Mouse (Mus musculus): ENCODE data around the gene Gabrb3. TPM values are rescaled to one million over a fixed set of nuclear protein-coding genes. Genes with fewer than 3 reads are reported as not detected.

Gene Gabrb3
- polyA plus RNA-seq, 1 experiment: 49.2 TPM

- Histone ChIP-seq H3K27me3 (ENCODE audit: control insufficient read depth, insufficient read depth, low read length) (no peaks in the 10 kb centered on the region), H3K27ac (ENCODE audit: insufficient read depth, low read length) (no peak overlapping the region), H3K4me1 (ENCODE audit: control insufficient read depth, insufficient read depth, low read length) (no peaks in the 10 kb centered on the region), H3K4me3 (replicated peaks; ENCODE audit: insufficient read depth, low read depth, low read length) (no peak overlapping the region)
- 6% methylated on average over 4 of the region's 4 CpGs for WGBS
- peak in 1 of 2 experiments; percentile 13 for DNase-seq
- no peak for TF ChIP-seq POLR2A (IDR thresholded peaks at IDR 0.05; ENCODE audit: borderline replicate concordance, insufficient read depth, low read length)
- TF ChIP-seq CTCF (IDR thresholded peaks at IDR 0.05; ENCODE audit: borderline replicate concordance, insufficient read depth, low read depth, low read length): no peak
Measured at GRCm38 (mm10) chr7:57491795-57492194, 72.3 kb downstream of the Gabrb3 start.

GRCm38 (mm10) chr7:57502809-57503208 is 83.3 kb downstream of the Gabrb3 start:
- H3K27ac ChIP-seq (ENCODE audit: insufficient read depth, low read length): no peak overlapping the region
- no peak for DNase-seq
- H3K27me3 ChIP-seq (ENCODE audit: control insufficient read depth, insufficient read depth, low read length): no peaks in the 10 kb centered on the region; the same call in 1 of the 2 replicates
- no peak overlapping the region for H3K4me3 ChIP-seq (replicated peaks; ENCODE audit: insufficient read depth, low read depth, low read length)
- no peaks in the 10 kb centered on the region for H3K4me1 ChIP-seq (ENCODE audit: control insufficient read depth, insufficient read depth, low read length)
- 69% methylated on average over 4 of the region's 4 CpGs for WGBS
- TF ChIP-seq CTCF (IDR thresholded peaks at IDR 0.05; ENCODE audit: borderline replicate concordance, insufficient read depth, low read depth, low read length) (no peak), POLR2A (IDR thresholded peaks at IDR 0.05; ENCODE audit: borderline replicate concordance, insufficient read depth, low read length) (no peak)

- Histone ChIP-seq H3K4me1 (ENCODE audit: control insufficient read depth, insufficient read depth, low read length) (no peaks in the 10 kb centered on the region), H3K27ac (ENCODE audit: insufficient read depth, low read length) (no peak overlapping the region), H3K4me3 (replicated peaks; ENCODE audit: insufficient read depth, low read depth, low read length) (no peak overlapping the region), H3K27me3 (ENCODE audit: control insufficient read depth, insufficient read depth, low read length) (peaks cover 3% of the 10 kb centered on the region; the same call in 1 of the 2 replicates)
- DNase-seq: no peak
- WGBS: 2% methylated on average over 72 of the region's 72 CpGs
- TF ChIP-seq CTCF (IDR thresholded peaks at IDR 0.05; ENCODE audit: borderline replicate concordance, insufficient read depth, low read depth, low read length): no peak
- TF ChIP-seq POLR2A (IDR thresholded peaks at IDR 0.05; ENCODE audit: borderline replicate concordance, insufficient read depth, low read length): no peak
Measured at GRCm38 (mm10) chr7:57508860-57509632, 89.6 kb downstream of the Gabrb3 start.

GRCm38 (mm10) chr7:57509681-57510141 is 90.2 kb downstream of the Gabrb3 start, which contains the start of gene Gabra5:
Gene Gabra5 (minus strand): TSS chr7:57510059.
- TF ChIP-seq CTCF (IDR thresholded peaks at IDR 0.05; ENCODE audit: borderline replicate concordance, insufficient read depth, low read depth, low read length) (no peak), POLR2A (IDR thresholded peaks at IDR 0.05; ENCODE audit: borderline replicate concordance, insufficient read depth, low read length) (no peak)
- Histone ChIP-seq H3K27ac (ENCODE audit: insufficient read depth, low read length) (no peak within 1 kb of the TSS), H3K4me1 (ENCODE audit: control insufficient read depth, insufficient read depth, low read length) (no peaks in the 10 kb centered on the region), H3K27me3 (ENCODE audit: control insufficient read depth, insufficient read depth, low read length) (peaks cover 3% of the 10 kb centered on the region; the same call in 1 of the 2 replicates), H3K4me3 (replicated peaks; ENCODE audit: insufficient read depth, low read depth, low read length) (no peak within 1 kb of the TSS)
- WGBS: 1% methylated on average over 59 of the region's 59 CpGs
- DNase-seq: peak in 1 of 2 experiments; percentile 18

GRCm38 (mm10) chr7:57512955-57513354 is 93.5 kb downstream of the Gabrb3 start:
- DNase-seq: peak; percentile 16 to 29
- H3K27ac ChIP-seq (ENCODE audit: insufficient read depth, low read length): no peak overlapping the region
- 21% methylated on average over 3 of the region's 3 CpGs for WGBS

GRCm38 (mm10) chr7:57529451-57529850 is 110.0 kb downstream of the Gabrb3 start:
- Histone ChIP-seq H3K27me3 (ENCODE audit: control insufficient read depth, insufficient read depth, low read length) (no peaks in the 10 kb centered on the region), H3K4me1 (ENCODE audit: control insufficient read depth, insufficient read depth, low read length) (no peaks in the 10 kb centered on the region), H3K4me3 (replicated peaks; ENCODE audit: insufficient read depth, low read depth, low read length) (no peak overlapping the region), H3K27ac (ENCODE audit: insufficient read depth, low read length) (no peak overlapping the region)
- no peak for TF ChIP-seq CTCF (IDR thresholded peaks at IDR 0.05; ENCODE audit: borderline replicate concordance, insufficient read depth, low read depth, low read length)
- no peak for TF ChIP-seq POLR2A (IDR thresholded peaks at IDR 0.05; ENCODE audit: borderline replicate concordance, insufficient read depth, low read length)
- no peak for DNase-seq
- WGBS: 81% methylated on average over 4 of the region's 4 CpGs

More at GRCm38 (mm10) chr7:57512955-57513354, 93.5 kb downstream of the Gabrb3 start:
- no peaks in the 10 kb centered on the region for H3K4me1 ChIP-seq (ENCODE audit: control insufficient read depth, insufficient read depth, low read length)
- H3K27me3 ChIP-seq (ENCODE audit: control insufficient read depth, insufficient read depth, low read length): peaks cover 3% of the 10 kb centered on the region; the same call in 1 of the 2 replicates
- TF ChIP-seq POLR2A (IDR thresholded peaks at IDR 0.05; ENCODE audit: borderline replicate concordance, insufficient read depth, low read length): no peak
- TF ChIP-seq CTCF (IDR thresholded peaks at IDR 0.05; ENCODE audit: borderline replicate concordance, insufficient read depth, low read depth, low read length): peak; percentile 25; the same call in 1 of the 2 replicates
- H3K4me3 ChIP-seq (replicated peaks; ENCODE audit: insufficient read depth, low read depth, low read length): no peak overlapping the region

- DNase-seq: no peak
- no peak overlapping the region for H3K27ac ChIP-seq (ENCODE audit: insufficient read depth, low read length)
Measured at GRCm38 (mm10) chr7:57529954-57530353, 110.5 kb downstream of the Gabrb3 start.

GRCm38 (mm10) chr7:57532676-57533075 is 113.2 kb downstream of the Gabrb3 start:
- TF ChIP-seq POLR2A (IDR thresholded peaks at IDR 0.05; ENCODE audit: borderline replicate concordance, insufficient read depth, low read length): no peak
- no peak for TF ChIP-seq CTCF (IDR thresholded peaks at IDR 0.05; ENCODE audit: borderline replicate concordance, insufficient read depth, low read depth, low read length)
- Histone ChIP-seq H3K4me3 (replicated peaks; ENCODE audit: insufficient read depth, low read depth, low read length) (no peak overlapping the region), H3K4me1 (ENCODE audit: control insufficient read depth, insufficient read depth, low read length) (no peaks in the 10 kb centered on the region), H3K27me3 (ENCODE audit: control insufficient read depth, insufficient read depth, low read length) (no peaks in the 10 kb centered on the region), H3K27ac (ENCODE audit: insufficient read depth, low read length) (no peak overlapping the region)
- 88% methylated on average over 10 of the region's 10 CpGs for WGBS
- no peak for DNase-seq

More at GRCm38 (mm10) chr7:57529954-57530353, 110.5 kb downstream of the Gabrb3 start:
- no peaks in the 10 kb centered on the region for H3K4me1 ChIP-seq (ENCODE audit: control insufficient read depth, insufficient read depth, low read length)
- no peaks in the 10 kb centered on the region for H3K27me3 ChIP-seq (ENCODE audit: control insufficient read depth, insufficient read depth, low read length)
- WGBS: 81% methylated on average over 8 of the region's 8 CpGs
- no peak overlapping the region for H3K4me3 ChIP-seq (replicated peaks; ENCODE audit: insufficient read depth, low read depth, low read length)
- TF ChIP-seq CTCF (IDR thresholded peaks at IDR 0.05; ENCODE audit: borderline replicate concordance, insufficient read depth, low read depth, low read length): no peak
- no peak for TF ChIP-seq POLR2A (IDR thresholded peaks at IDR 0.05; ENCODE audit: borderline replicate concordance, insufficient read depth, low read length)
